Mouse (Mus musculus) MEL (cell line): Measurements from ENCODE around the gene Bicd2. TPM values are rescaled to one million over a fixed set of nuclear protein-coding genes. Genes with fewer than 3 reads are reported as not detected.

Source experiments
- DNase-seq: peaks from one replicate; pipeline ENCODE4 v3.0.0; 2011; ENCODE audit warnings: low read depth, low spot score
- H3K27ac ChIP-seq: 2 replicates; pipeline ENCODE4 v1.5.1; 2012; ENCODE audit warnings: low read depth, mild to moderate bottlenecking, control low read depth, low read length, moderate library complexity; ENCODE audit not compliant: control insufficient read depth
- H3K27me3 ChIP-seq, 2 experiments: fragments of 150-350 bp in 1 of 2; sonication (generic) in 1 of 2; 2 replicates each; pipeline ENCODE4 v1.6.1; 2012; ENCODE audit warnings: low read length in 2 of 2, mild to moderate bottlenecking in 2 of 2, improper control_type of control experiment in 1 of 2, moderate library complexity in 1 of 2; ENCODE audit not compliant: insufficient read depth in 2 of 2, control insufficient read depth in 1 of 2
- H3K36me3 ChIP-seq, 2 experiments: 2 replicates each; pipeline ENCODE4 v1.6.1; 2012 to 2014; ENCODE audit warnings: low read length in 2 of 2, improper control_type of control experiment in 1 of 2, inconsistent platforms in 1 of 2, mild to moderate bottlenecking in 1 of 2; ENCODE audit not compliant: insufficient read depth in 2 of 2, control insufficient read depth in 1 of 2
- H3K4me1 ChIP-seq, 2 experiments: fragments of 150-350 bp in 1 of 2; sonication (generic) in 1 of 2; 2 replicates each; pipeline ENCODE4 v1.6.1; 2012; ENCODE audit warnings: low read length in 2 of 2, improper control_type of control experiment in 1 of 2, mild to moderate bottlenecking in 1 of 2; ENCODE audit not compliant: insufficient read depth in 2 of 2, control insufficient read depth in 1 of 2
- H3K4me3 ChIP-seq, 2 experiments: fragments of 150-350 bp in 1 of 2; sonication (generic) in 1 of 2; 2 replicates each; pipeline ENCODE4 v1.5.1; 2012; ENCODE audit warnings: low read depth in 2 of 2, low read length in 2 of 2, mild to moderate bottlenecking in 2 of 2, moderate library complexity in 2 of 2, control low read depth in 1 of 2, improper control_type of control experiment in 1 of 2; ENCODE audit not compliant: control insufficient read depth in 1 of 2, insufficient read depth in 1 of 2
- H3K79me2 ChIP-seq: 2 replicates; pipeline ENCODE4 v1.6.1; 2012; ENCODE audit warnings: mild to moderate bottlenecking, low read length, moderate library complexity; ENCODE audit not compliant: control insufficient read depth, poor library complexity, insufficient read depth
- H3K9ac ChIP-seq: 2 replicates; pipeline ENCODE4 v1.6.1; 2012; ENCODE audit warnings: low read depth, mild to moderate bottlenecking, control low read depth, low read length, moderate library complexity; ENCODE audit not compliant: control insufficient read depth, poor library complexity, severe bottlenecking
- H3K9me3 ChIP-seq: fragments of 150-350 bp; sonication (generic); replicated peaks from 2 replicates; pipeline ENCODE4 v1.6.1; 2012; ENCODE audit warnings: mild to moderate bottlenecking, low read length, improper control_type of control experiment, moderate library complexity; ENCODE audit not compliant: insufficient read depth
- BHLHE40 ChIP-seq: IDR thresholded peaks from 2 replicates; pipeline ENCODE4 v1.6.1; 2012; ENCODE audit warnings: low read depth, mild to moderate bottlenecking, inconsistent platforms, low read length, improper control_type of control experiment, borderline replicate concordance
- CHD1 ChIP-seq: IDR thresholded peaks from 2 replicates; pipeline ENCODE4 v1.6.1; 2012; ENCODE audit warnings: low read depth, mild to moderate bottlenecking, inconsistent platforms, low read length, improper control_type of control experiment
- CHD2 ChIP-seq: IDR thresholded peaks from 2 replicates; pipeline ENCODE4 v1.6.1; 2011; ENCODE audit warnings: low read length, improper control_type of control experiment
- CTCF ChIP-seq, 3 experiments: IDR thresholded peaks in 2 of 3; conservative IDR thresholded peaks in 1 of 3; 2 replicates each; pipeline ENCODE4 v1.5.1; 2011 to 2012; ENCODE audit warnings: low read length in 3 of 3, low read depth in 2 of 3, mild to moderate bottlenecking in 2 of 3, improper control_type of control experiment in 1 of 3, inconsistent platforms in 1 of 3, mixed read lengths in 1 of 3, moderate library complexity in 1 of 3; ENCODE audit not compliant: control insufficient read depth in 1 of 3, insufficient read depth in 1 of 3, poor library complexity in 1 of 3, severe bottlenecking in 1 of 3
- ELF1 ChIP-seq: IDR thresholded peaks from 2 replicates; pipeline ENCODE4 v1.6.1; 2014; ENCODE audit warnings: low read depth, mild to moderate bottlenecking, inconsistent platforms, low read length, improper control_type of control experiment, moderate library complexity
- EP300 ChIP-seq, 2 experiments: IDR thresholded peaks; 2 replicates each; pipeline ENCODE4 v1.6.1; 2011; ENCODE audit warnings: improper control_type of control experiment in 2 of 2, low read length in 2 of 2, low read depth in 1 of 2, mild to moderate bottlenecking in 1 of 2
- ETS1 ChIP-seq: IDR thresholded peaks from 2 replicates; pipeline ENCODE4 v1.6.1; 2012; ENCODE audit warnings: low read depth, mild to moderate bottlenecking, inconsistent platforms, low read length, improper control_type of control experiment, moderate library complexity
- GABPA ChIP-seq: IDR thresholded peaks from 2 replicates; pipeline ENCODE4 v1.6.1; 2012; ENCODE audit warnings: low read depth, mild to moderate bottlenecking, inconsistent platforms, low read length, improper control_type of control experiment, moderate library complexity
- GATA1 ChIP-seq: IDR thresholded peaks from 2 replicates; pipeline ENCODE4 v1.6.1; 2011; ENCODE audit warnings: low read depth, low read length, improper control_type of control experiment
- HCFC1 ChIP-seq: IDR thresholded peaks from 2 replicates; pipeline ENCODE4 v1.6.1; 2012; ENCODE audit warnings: low read depth, mild to moderate bottlenecking, inconsistent platforms, low read length, improper control_type of control experiment, moderate library complexity
- JUND ChIP-seq: IDR thresholded peaks from 2 replicates; pipeline ENCODE4 v1.6.1; 2011; ENCODE audit warnings: low read depth, mild to moderate bottlenecking, improper control_type of control experiment, low read length
- MAFK ChIP-seq: IDR thresholded peaks from 2 replicates; pipeline ENCODE4 v1.6.1; 2011; ENCODE audit warnings: low read depth, mild to moderate bottlenecking, low read length, improper control_type of control experiment, borderline replicate concordance
- MAZ ChIP-seq: IDR thresholded peaks from 2 replicates; pipeline ENCODE4 v1.6.1; 2012; ENCODE audit warnings: low read depth, mild to moderate bottlenecking, inconsistent platforms, low read length, improper control_type of control experiment
- MEF2A ChIP-seq: IDR thresholded peaks from 2 replicates; pipeline ENCODE4 v1.6.1; 2014; ENCODE audit warnings: low read depth, mild to moderate bottlenecking, inconsistent platforms, low read length, improper control_type of control experiment; ENCODE audit not compliant: poor library complexity, insufficient replicate concordance, severe bottlenecking; ENCODE audit errors: extremely low read depth
- MYB ChIP-seq: IDR thresholded peaks from 2 replicates; pipeline ENCODE4 v1.6.1; 2011; ENCODE audit warnings: mild to moderate bottlenecking, low read depth, low read length, improper control_type of control experiment
- NRF1 ChIP-seq: IDR thresholded peaks from 2 replicates; pipeline ENCODE4 v1.6.1; 2014; ENCODE audit warnings: low read depth, mild to moderate bottlenecking, inconsistent platforms, low read length, improper control_type of control experiment, moderate library complexity; ENCODE audit not compliant: poor library complexity, insufficient read depth, severe bottlenecking
- POLR2AphosphoS5 ChIP-seq: IDR thresholded peaks from 2 replicates; pipeline ENCODE4 v1.6.1; 2012; ENCODE audit warnings: low read depth, borderline replicate concordance, mild to moderate bottlenecking, inconsistent platforms, low read length, moderate library complexity, mixed read lengths
- SIN3A ChIP-seq: IDR thresholded peaks from 2 replicates; pipeline ENCODE4 v1.6.1; 2012; ENCODE audit warnings: low read length, improper control_type of control experiment, inconsistent platforms
- SMC3 ChIP-seq: IDR thresholded peaks from 2 replicates; pipeline ENCODE4 v1.6.1; 2011; ENCODE audit warnings: low read depth, low read length, improper control_type of control experiment
- TCF12 ChIP-seq: IDR thresholded peaks from 2 replicates; pipeline ENCODE4 v1.6.1; 2014; ENCODE audit warnings: low read depth, mild to moderate bottlenecking, inconsistent platforms, low read length, improper control_type of control experiment, moderate library complexity
- ZKSCAN1 ChIP-seq: IDR thresholded peaks from 2 replicates; pipeline ENCODE4 v1.6.1; 2012; ENCODE audit warnings: low read depth, mild to moderate bottlenecking, inconsistent platforms, low read length, improper control_type of control experiment, moderate library complexity
- ZMIZ1 ChIP-seq: IDR thresholded peaks from 2 replicates; pipeline ENCODE4 v1.6.1; 2012; ENCODE audit warnings: low read depth, mild to moderate bottlenecking, inconsistent platforms, low read length, improper control_type of control experiment, moderate library complexity
- polyA plus RNA-seq, 2 experiments: library from polyadenylated mRNA; stranded (reverse) in 1 of 2; unstranded in 1 of 2; fragments of >175 nt in 1 of 2; fragments of >200 nt in 1 of 2; gene quantifications; 2 replicates each; pipeline versions ENCODE4 v1.2.1 to v1.2.4; 2012; ENCODE audit warnings: low replicate concordance in 2 of 2, low read depth in 1 of 2; ENCODE audit not compliant: insufficient read length in 2 of 2, insufficient read depth in 1 of 2, missing spikeins in 1 of 2
- total RNA-seq: library from RNA; depleted of rRNA; stranded (reverse); fragments of 300-350 nt; gene quantifications from 2 replicates; pipeline ENCODE4 v1.2.3, GENCODE M21; 2012

The Bicd2 gene
- total and polyA plus RNA-seq, 3 experiments: 21.8 to 22.6 TPM; not detected in 1

DNA sequence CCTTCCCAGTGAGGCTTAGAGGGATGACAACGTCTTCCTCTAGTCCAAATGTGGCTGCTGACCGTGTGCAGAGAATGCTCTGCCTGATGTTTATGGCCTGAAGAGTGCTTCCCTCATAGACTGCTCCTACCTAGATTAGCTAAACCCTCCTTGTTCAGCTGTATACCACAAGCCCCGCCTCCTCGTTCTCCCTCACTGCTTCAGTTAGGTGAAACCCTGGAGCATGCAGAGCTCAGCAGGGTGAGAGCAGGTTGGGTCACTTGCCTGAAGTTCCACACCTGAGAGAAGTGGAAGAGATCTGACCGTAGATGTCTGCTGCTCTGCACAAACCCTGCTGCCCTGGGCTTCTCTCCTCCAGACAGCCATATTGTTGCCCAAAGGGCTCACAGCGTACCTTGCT is 33.3 kb downstream of the Bicd2 start:
- Histone ChIP-seq H3K4me3 (no peak overlapping the region), H3K9me3 (no peaks in the 10 kb centered on the region), H3K27ac (no peak overlapping the region), H3K4me1 (no peaks in the 10 kb centered on the region), H3K27me3 (no peaks in the 10 kb centered on the region), H3K9ac (no peak overlapping the region), H3K36me3 (peaks cover 0 to 1% of the 10 kb centered on the region in 2 experiments; a peak in 1 of 4 replicates), H3K79me2 (no peaks in the 10 kb centered on the region)
- DNase-seq: no peak
- TF ChIP-seq SMC3: no peak
- TF ChIP-seq SIN3A: no peak
- no peak for TF ChIP-seq MAFK
- no peak for TF ChIP-seq GABPA
- no peak for TF ChIP-seq ELF1
- no peak for TF ChIP-seq NRF1
- no peak for TF ChIP-seq CTCF (IDR thresholded peaks at IDR 0.05 in 2 of 3, conservative IDR thresholded peaks at IDR 0.05 in 1 of 3; ENCODE audit: control insufficient read depth in 1 of 3, insufficient read depth in 1 of 3, low read depth in 2 of 3, low read length in 3 of 3, poor library complexity in 1 of 3, severe bottlenecking in 1 of 3)
- no peak for TF ChIP-seq EP300 (IDR thresholded peaks at IDR 0.05; ENCODE audit: low read depth in 1 of 2, low read length in 2 of 2)
- TF ChIP-seq MYB: no peak
- TF ChIP-seq CHD1: no peak
- no peak for TF ChIP-seq ZKSCAN1
- no peak for TF ChIP-seq GATA1
- no peak for TF ChIP-seq JUND
- no peak for TF ChIP-seq HCFC1
- no peak for TF ChIP-seq POLR2AphosphoS5
- TF ChIP-seq TCF12: no peak
- no peak for TF ChIP-seq ZMIZ1
- TF ChIP-seq CHD2: no peak
- TF ChIP-seq MEF2A: no peak

GRCm38 (mm10) chr13:49377608-49378007 is 36.2 kb downstream of the Bicd2 start:
- Histone ChIP-seq H3K36me3 (peaks cover 0 to 3% of the 10 kb centered on the region in 2 experiments; a peak in 1 of 4 replicates), H3K4me3 (no peak overlapping the region), H3K27me3 (no peaks in the 10 kb centered on the region), H3K9ac (no peak overlapping the region), H3K27ac (no peak overlapping the region), H3K4me1 (no peaks in the 10 kb centered on the region), H3K79me2 (no peaks in the 10 kb centered on the region), H3K9me3 (no peaks in the 10 kb centered on the region)
- TF ChIP-seq EP300 (IDR thresholded peaks at IDR 0.05; ENCODE audit: low read depth in 1 of 2, low read length in 2 of 2) (no peak), MAZ (no peak), ETS1 (no peak), BHLHE40 (no peak)
- DNase-seq: no peak
